Mouse (Mus musculus): ENCODE data around the gene Spag9.

The Spag9 gene

GRCm38 (mm10) chr11:94054176-94054575 lies 58.3 kb downstream of the Spag9 start:
- no peak for DNase-seq (ENCODE audit: low read depth)

GRCm38 (mm10) chr11:94054901-94055300 lies 59.0 kb downstream of the Spag9 start:
- no peak for DNase-seq (ENCODE audit: low read depth)

- DNase-seq (ENCODE audit: low read depth), result no peak
Measured at GRCm38 (mm10) chr11:94063941-94064340, 68.0 kb downstream of the Spag9 start.

DNA sequence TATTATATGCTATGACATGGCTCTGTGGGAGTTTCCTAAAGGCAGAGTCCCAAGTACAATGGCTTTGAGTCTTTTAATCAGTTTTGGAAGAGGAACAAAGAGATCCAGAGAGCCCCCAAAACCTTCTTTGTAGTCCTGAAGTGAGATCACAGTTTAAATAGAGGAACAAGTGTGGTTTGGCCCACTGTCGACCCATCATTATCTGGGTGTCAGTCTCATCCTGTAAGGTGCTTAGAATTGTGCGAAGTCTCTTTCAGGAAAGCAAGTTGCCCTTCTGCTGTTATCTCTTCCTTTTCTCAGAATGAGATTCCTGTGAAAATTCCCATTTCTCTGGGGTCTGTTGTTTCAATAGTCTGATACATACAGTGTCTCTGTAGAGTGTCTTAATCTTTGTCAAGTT lies 74.6 kb downstream of the Spag9 start:
- DNase-seq (ENCODE audit: low read depth), result no peak

DNA sequence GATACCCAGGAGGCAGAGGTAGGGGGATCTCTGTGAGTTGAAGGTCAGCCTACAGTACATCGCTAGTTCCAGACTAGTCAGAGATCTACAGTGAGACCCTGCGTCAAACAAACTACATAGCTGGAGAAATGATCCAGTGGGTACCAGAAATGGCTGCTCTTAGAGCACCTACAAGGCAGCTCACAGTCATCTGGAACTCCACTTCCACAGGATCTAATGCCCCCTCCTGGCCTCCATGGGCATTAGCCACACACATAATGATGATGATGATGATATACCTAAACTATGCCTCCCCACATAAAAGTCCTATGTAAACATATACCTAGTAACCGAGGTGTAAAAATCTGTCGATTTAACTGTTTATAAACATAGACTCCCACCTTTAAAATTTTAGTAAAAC lies 77.4 kb downstream of the Spag9 start:
- no peak for DNase-seq (ENCODE audit: low read depth)

DNA sequence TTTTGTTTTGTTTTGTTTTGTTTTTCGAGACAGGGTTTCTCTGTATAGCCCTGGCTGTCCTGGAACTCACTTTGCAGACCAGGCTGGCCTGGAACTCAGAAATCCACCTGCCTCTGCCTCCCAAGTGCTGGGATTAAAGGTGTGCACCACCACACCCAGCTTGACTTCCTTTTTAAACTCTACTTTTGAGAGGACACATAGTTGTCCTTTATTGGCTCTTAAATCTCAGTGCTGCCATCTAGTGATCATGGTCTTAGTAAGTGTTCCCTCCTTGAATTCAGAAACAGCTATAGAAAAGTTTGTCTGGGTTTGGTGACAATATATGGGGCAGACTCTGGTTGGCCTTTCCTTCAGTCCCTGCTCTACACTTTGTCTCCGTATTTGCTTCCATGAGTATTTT lies 91.1 kb downstream of the Spag9 start:
- peak; percentile 67 for DNase-seq (ENCODE audit: low read depth)

- DNase-seq (ENCODE audit: low read depth), result no peak
Measured at GRCm38 (mm10) chr11:94090496-94090895, 94.6 kb downstream of the Spag9 start.

GRCm38 (mm10) chr11:94097489-94097888 lies 101.6 kb downstream of the Spag9 start:
- DNase-seq (ENCODE audit: low read depth), result no peak

DNA sequence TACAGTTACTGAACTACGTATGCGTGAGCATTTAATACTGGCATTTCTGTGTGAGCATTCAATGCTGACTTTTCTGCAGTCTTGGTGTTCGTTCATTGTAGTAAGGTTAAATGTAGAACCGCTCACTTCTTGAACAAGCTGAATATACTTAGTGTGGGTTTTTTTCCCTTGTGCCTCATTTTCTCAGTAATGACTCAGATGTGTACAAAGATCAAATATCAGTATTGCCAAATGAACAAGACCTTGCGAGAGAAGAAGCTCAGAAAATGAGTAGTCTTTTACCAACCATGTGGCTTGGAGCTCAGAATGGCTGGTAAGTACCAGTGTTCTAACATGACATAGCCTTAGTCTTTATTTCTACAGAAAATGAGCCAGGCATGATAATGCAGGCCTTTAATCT lies 102.9 kb downstream of the Spag9 start:
- no peak for DNase-seq (ENCODE audit: low read depth)

DNA sequence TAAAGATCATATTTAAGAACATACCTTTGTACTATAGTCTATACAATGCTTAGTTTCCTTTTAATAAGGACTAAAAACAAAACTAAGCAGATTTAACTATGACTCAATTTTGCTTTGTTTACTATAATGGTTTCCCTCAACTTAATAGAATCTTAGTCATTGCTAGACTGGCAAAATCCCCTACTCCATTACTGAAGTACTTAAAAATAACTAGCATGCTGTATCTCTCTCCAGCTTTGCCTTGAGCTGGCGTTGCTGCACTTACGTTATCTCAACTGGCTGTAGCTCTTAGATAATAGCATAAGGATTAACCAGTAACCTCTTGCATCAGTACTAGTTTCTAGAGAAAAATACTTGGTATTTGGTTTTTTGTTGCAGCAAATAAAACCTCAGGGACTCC lies 117.9 kb downstream of the Spag9 start:
- DNase-seq (ENCODE audit: low read depth), result no peak

DNA sequence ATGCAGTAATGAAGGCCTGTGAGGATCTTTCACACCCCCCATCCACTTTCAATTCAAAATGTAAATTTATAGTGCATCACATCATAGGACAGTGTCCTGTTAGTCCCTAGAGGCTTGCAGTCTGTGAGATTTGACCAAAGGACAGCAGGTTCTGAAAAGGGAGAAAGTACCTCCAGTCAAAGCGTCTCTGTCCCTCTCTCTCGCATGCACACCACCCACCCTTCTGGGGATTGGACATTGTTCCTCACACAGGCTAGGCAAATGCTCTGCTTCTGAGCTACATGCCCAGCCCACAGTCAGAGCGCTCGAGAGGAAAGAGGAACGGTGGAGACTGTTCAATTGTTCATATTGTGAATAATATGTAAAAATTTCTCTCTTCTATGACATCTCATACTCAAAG lies 119.5 kb downstream of the Spag9 start:
- DNase-seq (ENCODE audit: low read depth), result no peak

DNA sequence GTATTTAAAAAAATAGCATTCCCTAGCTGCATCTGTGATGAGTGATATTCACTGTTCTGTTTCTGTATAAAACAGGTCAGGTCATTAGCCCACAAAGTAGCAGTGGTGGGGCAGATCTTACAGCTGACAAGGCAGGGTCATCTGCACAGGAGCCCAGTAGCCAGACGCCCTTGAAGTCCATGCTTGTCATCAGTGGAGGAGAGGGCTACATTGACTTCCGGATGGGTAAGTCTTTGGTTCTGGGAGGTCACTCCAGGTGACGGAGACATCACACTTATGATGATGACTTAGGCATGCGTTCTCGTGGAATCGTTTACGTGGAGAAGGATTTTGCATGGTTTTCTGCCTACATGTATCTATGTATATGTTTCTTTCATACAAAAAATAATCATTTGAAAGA lies 120.8 kb downstream of the Spag9 start:
- DNase-seq (ENCODE audit: low read depth), result no peak

- DNase-seq (ENCODE audit: low read depth), result no peak
Measured at GRCm38 (mm10) chr11:94117836-94118235, 121.9 kb downstream of the Spag9 start.

DNA sequence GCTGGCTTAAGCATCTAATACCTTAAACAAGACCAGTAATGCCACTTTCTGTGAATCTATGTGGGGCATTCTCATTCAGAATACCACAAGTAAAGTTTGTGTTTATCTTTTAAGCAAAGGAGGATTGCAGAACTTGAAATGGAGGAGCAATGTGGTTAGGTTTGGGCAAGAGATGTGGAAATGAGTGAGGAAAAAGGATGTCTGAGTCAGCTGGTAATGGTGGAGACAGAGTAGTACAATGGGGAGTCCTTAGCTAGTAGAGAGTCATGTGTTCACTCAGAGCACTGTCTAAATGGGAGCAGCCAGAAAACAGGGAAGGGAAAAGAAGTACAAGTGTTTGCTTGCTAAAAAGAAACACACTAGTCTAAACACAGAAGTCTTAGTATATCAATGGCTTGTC lies 122.7 kb downstream of the Spag9 start:
- DNase-seq (ENCODE audit: low read depth), result no peak

- no peak for DNase-seq (ENCODE audit: low read depth)
Measured at GRCm38 (mm10) chr11:94120690-94121089, 124.8 kb downstream of the Spag9 start.

GRCm38 (mm10) chr11:94121501-94121900 lies 125.6 kb downstream of the Spag9 start:
- DNase-seq (ENCODE audit: low read depth), result no peak

GRCm38 (mm10) chr11:94122341-94123030 lies 126.6 kb downstream of the Spag9 start:
- no peak for DNase-seq (ENCODE audit: low read depth)

GRCm38 (mm10) chr11:94126701-94127100 lies 130.8 kb downstream of the Spag9 start:
- no peak for DNase-seq (ENCODE audit: low read depth)

GRCm38 (mm10) chr11:94127966-94128365 lies 132.1 kb downstream of the Spag9 start:
- DNase-seq (ENCODE audit: low read depth), result peak; percentile 79

DNA sequence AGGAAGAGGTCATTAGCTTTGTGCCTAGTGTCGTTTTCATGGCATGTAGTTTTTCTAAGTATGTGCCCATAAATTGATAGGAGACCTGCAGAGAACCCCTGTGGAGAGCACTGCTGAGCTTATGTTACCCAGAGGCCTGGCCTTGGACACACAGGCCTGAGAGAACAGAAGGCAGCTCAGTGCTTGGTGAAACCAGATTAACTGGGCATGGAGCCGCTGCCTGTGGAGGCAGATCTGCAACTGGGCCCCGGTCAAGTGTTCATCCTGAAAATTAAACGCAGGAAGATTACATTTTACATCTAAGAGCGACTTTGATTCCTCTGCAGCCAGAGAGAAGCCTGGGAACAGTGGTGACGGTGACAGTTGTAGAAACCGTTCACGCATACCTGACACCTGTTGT lies 132.6 kb downstream of the Spag9 start:
- no peak for DNase-seq (ENCODE audit: low read depth)

GRCm38 (mm10) chr11:94129261-94130059 lies 133.6 kb downstream of the Spag9 start:
- DNase-seq (ENCODE audit: low read depth), result peak; percentile 60

GRCm38 (mm10) chr11:94130118-94131095 lies 134.5 kb downstream of the Spag9 start:
- DNase-seq (ENCODE audit: low read depth), result no peak

All from c-Kit-positive CD71-negative TER-119-negative erythroid progenitor cells, embryonic 14.5 days (primary cell).